Mouse (Mus musculus) MEL (cell line): ENCODE results near the gene Cops2.

Experiments
- CTCF ChIP-seq, 3 experiments: IDR thresholded peaks in 2 of 3; conservative IDR thresholded peaks in 1 of 3; 2 replicates each; pipeline ENCODE4 v1.5.1; 2011 to 2012; ENCODE audit warnings: low read length in 3 of 3, low read depth in 2 of 3, mild to moderate bottlenecking in 2 of 3, improper control_type of control experiment in 1 of 3, inconsistent platforms in 1 of 3, mixed read lengths in 1 of 3, moderate library complexity in 1 of 3; ENCODE audit not compliant: control insufficient read depth in 1 of 3, insufficient read depth in 1 of 3, poor library complexity in 1 of 3, severe bottlenecking in 1 of 3
- E2F4 ChIP-seq: IDR thresholded peaks from 2 replicates; pipeline ENCODE4 v1.6.1; 2011; ENCODE audit warnings: low read depth, low read length, improper control_type of control experiment, borderline replicate concordance
- EP300 ChIP-seq, 2 experiments: IDR thresholded peaks; 2 replicates each; pipeline ENCODE4 v1.6.1; 2011; ENCODE audit warnings: improper control_type of control experiment in 2 of 2, low read length in 2 of 2, low read depth in 1 of 2, mild to moderate bottlenecking in 1 of 2
- GATA1 ChIP-seq: IDR thresholded peaks from 2 replicates; pipeline ENCODE4 v1.6.1; 2011; ENCODE audit warnings: low read depth, low read length, improper control_type of control experiment
- KAT2A ChIP-seq: conservative IDR thresholded peaks from 2 replicates; pipeline ENCODE4 v1.6.1; 2012; ENCODE audit warnings: low read depth, low read length, improper control_type of control experiment, inconsistent platforms
- NELFE ChIP-seq: IDR thresholded peaks from 2 replicates; pipeline ENCODE4 v1.6.1; 2011; ENCODE audit warnings: low read depth, low read length, improper control_type of control experiment
- POLR2A ChIP-seq, 2 experiments: IDR thresholded peaks; 2 replicates each; pipeline ENCODE4 v1.6.1; 2011 to 2012; ENCODE audit warnings: low read length in 2 of 2, mild to moderate bottlenecking in 2 of 2, control low read depth in 1 of 2, improper control_type of control experiment in 1 of 2, low read depth in 1 of 2, moderate library complexity in 1 of 2; ENCODE audit not compliant: control insufficient read depth in 1 of 2, insufficient read depth in 1 of 2, poor library complexity in 1 of 2
- ZKSCAN1 ChIP-seq: IDR thresholded peaks from 2 replicates; pipeline ENCODE4 v1.6.1; 2012; ENCODE audit warnings: low read depth, mild to moderate bottlenecking, inconsistent platforms, low read length, improper control_type of control experiment, moderate library complexity

DNA sequence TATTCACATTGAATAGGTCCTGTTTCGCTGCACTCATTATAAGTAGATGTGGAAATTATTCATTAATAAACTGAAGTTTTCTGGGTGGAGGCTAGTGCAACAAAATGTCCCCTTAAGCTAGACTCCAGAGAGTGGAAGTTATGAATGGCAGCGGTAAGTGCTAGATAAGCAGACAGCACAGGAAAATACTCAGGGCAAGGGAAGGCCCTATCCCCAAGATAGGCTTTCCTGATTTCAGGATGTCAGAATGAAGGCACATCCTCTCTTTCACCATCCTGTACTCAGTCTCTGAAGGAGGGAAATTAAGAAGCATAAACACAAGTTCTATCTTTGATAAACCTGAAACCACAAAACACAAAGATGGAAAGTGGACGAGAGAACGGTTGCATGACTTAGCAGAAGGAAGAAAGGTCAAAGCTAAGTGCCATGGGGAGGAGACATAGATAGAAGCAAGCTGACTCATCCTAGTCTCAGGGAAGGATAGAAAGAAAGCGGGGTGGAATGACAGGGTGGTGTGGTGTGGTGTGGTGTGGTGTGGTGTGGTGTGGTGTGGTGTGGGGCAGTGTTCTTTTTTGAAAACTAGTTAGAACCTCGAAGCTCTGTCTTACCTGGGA, 42.0 kb upstream of the Cops2 start:
- no peak for TF ChIP-seq CTCF (IDR thresholded peaks at IDR 0.05 in 2 of 3, conservative IDR thresholded peaks at IDR 0.05 in 1 of 3; ENCODE audit: control insufficient read depth in 1 of 3, insufficient read depth in 1 of 3, low read depth in 2 of 3, low read length in 3 of 3, poor library complexity in 1 of 3, severe bottlenecking in 1 of 3)
- TF ChIP-seq NELFE: peak; percentile 42; the same call in 1 of the 2 replicates
- TF ChIP-seq POLR2A (IDR thresholded peaks at IDR 0.05; ENCODE audit: control insufficient read depth in 1 of 2, insufficient read depth in 1 of 2, low read depth in 1 of 2, low read length in 2 of 2, poor library complexity in 1 of 2): no peak
- TF ChIP-seq ZKSCAN1: no peak
- TF ChIP-seq GATA1: peak; percentile 60
- no peak for TF ChIP-seq KAT2A
- TF ChIP-seq EP300 (IDR thresholded peaks at IDR 0.05; ENCODE audit: low read depth in 1 of 2, low read length in 2 of 2): peak; percentile 86 to 96
- 0 out of 2 replicates have a peak, but pooled peaks have one; percentile 9 for TF ChIP-seq E2F4
